Mouse (Mus musculus) kidney, adult 8-10 months (tissue): ENCODE results near the gene Uba7.

Experiments used
- DNase-seq, 2 experiments: peaks; one replicate each; pipeline ENCODE4 v3.0.0; 2022

The Uba7 gene

GRCm38 (mm10) chr9:107975399-107976386 is at the start of gene Uba7:
Uba7 (plus strand) TSS chr9:107975505.
- DNase-seq = peak; percentile 24 to 37

DNA sequence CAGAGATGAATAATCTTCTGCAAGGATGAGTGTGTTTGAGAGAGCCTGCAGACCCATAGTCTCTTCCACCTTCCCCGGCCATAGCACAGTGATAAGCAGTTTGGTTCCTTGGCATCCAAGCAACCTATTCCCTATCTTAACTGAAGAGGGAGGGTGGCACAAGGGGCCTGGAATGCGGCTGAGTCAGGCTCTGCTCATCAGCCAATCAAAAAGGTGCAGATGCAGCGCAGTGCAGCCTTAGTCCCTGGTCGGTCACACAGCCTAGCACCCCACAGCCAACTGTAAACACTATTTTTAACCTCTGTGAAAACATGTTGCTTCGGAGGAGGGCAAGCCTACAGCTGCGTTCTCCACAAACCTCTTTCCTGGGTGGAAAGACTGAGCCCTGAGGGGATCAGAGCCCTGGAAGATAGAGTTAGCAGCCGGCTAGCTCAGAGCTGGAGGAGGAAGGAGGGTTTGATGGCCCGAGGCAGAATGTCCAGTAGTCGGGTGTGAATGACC is 48.3 kb upstream of the Uba7 start:
- no peak for DNase-seq

GRCm38 (mm10) chr9:107927749-107928148 is 47.6 kb upstream of the Uba7 start:
- no peak for DNase-seq

DNA sequence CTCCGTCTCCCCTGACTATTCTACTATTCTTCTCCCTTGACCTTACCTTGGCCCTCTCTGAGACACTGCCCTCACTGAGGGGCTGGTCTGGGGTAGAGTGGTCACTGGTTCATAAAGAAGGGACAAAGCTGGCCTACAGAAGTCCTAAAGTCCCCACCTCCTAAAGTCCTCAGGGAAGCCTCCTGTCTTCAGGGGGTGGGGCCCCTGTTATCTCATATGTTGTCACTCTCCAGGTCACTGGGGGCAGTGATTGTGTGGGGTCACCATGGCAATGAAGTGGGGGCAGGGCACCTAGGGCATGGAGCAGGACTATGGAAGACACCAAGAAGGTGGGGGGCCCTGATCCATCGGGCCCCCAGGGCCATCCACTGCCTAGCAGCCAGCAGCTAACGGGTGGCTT is 47.1 kb upstream of the Uba7 start, which contains the start of gene Actl11:
Gene Actl11 (plus strand): TSS at position 301 of the 400 bp plus-strand sequence.
- DNase-seq = no peak

GRCm38 (mm10) chr9:107932221-107932620 is 43.1 kb upstream of the Uba7 start:
- no peak for DNase-seq

DNA sequence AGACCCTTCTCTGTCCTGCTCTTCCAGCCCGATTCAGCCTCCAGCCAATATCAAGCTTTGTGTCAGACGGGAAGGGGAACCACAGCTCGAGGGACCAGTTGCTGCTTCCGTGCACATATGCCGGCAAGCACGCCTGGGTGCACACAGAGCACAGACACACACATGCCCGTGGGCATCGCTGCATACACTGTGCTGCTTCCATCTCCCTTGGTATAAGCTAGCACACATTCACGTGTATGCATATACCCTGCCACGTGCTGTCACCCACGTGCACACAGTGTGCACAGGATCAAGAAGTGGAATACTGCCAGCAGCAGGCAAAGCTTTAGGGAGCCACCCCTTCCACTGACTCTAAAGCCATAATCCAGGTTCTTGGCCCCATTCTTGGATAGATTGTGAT is 41.2 kb upstream of the Uba7 start:
- DNase-seq = no peak

GRCm38 (mm10) chr9:107935374-107935773 is 39.9 kb upstream of the Uba7 start, which contains the start of gene Camkv:
Camkv (plus strand) TSS chr9:107935674.
- no peak for DNase-seq

DNA sequence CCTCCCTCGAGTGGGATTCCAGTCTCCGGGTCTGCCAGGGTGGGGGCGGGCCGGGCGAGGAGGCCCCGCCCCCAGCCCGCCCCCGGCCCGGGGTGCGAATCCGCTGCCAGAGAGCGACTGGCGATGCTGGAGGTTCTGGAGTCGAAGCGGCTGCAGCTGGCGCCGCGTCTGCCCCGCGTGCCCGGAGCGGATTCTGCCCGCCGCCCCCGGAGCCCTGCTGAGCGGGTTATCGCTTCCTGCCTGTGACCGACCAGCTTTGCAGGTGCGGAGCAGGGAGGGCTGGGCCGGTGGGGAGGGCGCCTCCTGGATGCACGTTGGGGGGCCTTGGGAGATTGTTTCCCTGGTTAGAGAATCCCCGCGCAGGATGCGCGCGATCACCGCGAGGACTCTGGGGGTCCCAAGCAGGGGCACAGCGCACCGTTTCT is 39.5 kb upstream of the Uba7 start:
- no peak for DNase-seq

GRCm38 (mm10) chr9:107936215-107936822 is 39.0 kb upstream of the Uba7 start:
- DNase-seq = no peak

GRCm38 (mm10) chr9:107936831-107937230 is 38.5 kb upstream of the Uba7 start:
- no peak for DNase-seq

DNA sequence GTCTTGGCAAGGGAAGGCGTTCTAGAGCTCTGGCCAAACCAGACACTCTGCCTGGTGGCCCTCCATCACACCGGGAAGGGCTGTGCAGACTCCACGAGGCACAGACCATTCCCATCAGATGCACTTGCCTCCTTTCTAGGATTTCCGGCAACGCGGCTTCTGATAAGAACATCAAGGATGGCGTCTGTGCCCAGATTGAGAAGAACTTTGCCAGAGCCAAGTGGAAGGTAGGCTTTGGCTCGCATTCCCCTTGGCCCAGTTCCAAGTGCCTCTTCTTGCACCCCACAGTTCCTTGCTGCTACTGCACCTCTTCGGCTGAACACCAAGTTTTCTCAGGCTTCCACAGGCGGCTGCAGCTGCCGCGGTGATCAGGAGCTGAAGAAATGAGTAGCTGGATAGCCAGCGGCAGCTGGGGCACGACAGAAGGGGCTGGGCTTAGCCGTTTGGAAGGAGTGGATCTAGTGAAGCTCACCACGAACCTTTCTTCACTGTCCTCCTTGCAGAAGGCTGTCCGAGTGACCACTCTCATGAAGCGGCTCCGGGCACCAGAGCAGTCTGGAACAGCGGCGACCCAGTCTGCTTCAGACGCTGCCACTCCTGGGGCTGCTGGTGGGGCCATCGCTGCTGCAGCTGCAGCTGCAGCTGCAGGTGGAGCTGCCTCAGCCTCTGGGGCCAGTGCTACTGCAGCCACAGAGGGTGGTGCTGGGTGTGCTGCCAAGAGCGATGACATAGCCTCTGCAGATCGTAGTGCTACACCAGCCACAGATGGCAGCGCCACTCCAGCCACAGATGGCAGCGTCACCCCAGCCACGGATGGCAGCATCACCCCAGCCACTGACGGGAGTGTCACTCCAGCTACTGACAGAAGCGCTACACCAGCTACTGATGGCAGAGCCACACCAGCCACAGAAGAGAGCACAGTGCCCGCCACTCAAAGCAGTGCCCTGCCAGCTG is 27.8 kb upstream of the Uba7 start:
- no peak for DNase-seq

DNA sequence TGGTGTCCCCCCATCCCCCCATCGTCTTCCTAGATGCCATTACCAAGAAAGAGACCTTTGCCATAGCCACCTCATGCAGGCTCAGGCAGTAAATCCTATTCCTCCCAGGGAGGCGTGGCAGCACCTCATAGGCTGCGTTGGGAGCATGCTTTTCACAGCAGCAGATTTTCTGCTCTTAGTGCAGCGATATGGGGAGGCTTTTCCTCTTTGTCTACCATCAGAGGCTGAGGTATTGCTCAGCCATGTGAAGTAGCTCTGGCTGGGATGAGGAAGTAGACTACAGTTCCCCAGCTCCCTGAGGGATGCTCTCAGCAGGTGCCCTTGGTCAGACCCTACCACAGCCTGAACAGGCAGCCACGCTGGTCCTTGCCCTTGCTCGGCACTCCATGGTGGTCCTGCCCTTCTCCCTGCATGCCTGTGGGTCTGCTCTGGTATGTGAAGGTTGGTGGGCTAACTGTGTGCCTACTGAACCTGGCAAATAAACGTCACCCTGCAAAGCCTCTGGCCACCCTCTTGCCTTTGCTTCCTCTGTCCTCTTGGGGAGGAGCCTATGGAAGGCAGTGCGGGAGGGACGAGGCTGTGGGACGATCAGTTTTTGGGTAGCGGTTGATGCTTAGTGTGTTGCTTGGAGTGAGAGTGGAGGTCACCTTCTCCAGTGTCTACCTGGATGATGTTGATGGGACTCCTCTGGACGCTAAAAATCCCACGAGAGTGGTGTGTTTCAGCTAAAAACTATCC is 26.0 kb upstream of the Uba7 start:
- no peak for DNase-seq

DNA sequence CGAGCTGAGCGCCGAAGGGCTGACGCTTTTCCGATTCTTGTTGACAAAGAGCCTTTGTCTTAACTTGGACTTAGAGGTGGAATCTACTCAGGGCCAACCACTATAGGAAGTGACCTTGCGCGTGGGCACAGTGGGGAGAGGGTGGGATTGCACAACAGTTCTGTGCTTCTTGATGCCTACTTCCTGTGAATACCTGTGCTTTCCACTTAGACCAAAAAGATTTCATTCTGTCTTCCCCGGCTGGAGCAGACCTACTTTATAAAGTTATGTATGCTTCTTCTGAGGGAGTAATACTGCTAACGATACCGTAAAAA is 25.4 kb upstream of the Uba7 start, which contains the start of gene Traip:
Gene Traip (plus strand): TSS at position 215 of the 314 bp plus-strand sequence.
- DNase-seq = no peak

GRCm38 (mm10) chr9:107950460-107951355 is 24.6 kb upstream of the Uba7 start:
- peak; percentile 90 to 92 for DNase-seq

DNA sequence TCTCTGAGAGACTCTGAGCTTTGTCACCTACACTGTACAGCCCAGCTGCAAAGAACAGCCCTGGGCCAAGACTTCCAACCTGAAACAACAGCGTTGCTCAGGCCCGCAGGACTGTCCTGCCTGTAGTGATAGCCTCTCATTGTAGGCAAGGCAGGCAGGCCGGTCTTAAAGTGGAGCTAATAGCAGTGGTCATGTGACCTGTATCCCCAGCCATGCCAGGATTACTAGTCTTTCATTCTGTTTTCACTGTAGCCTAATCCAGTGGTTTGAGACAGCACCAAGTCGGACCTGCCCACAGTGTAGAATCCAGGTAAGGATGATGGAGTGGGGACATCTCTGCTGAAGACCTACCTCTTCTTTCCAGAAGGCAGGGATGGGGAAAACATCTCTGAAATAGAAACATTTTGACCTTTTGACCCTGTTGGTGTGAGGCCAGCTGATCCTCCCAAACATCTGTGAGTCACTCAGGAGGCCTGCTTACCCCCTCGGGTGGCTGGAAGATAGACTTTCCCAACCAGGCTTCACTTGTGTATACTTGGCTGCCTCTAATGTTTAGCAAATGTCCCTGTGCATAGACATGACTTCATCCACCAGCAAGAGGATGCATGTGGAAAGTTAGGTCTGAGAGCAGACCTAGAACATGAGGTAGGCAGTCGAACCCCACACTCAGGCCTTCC is 19.6 kb upstream of the Uba7 start:
- DNase-seq = no peak

- no peak for DNase-seq
Measured at GRCm38 (mm10) chr9:107957141-107957540, 18.2 kb upstream of the Uba7 start.

DNA sequence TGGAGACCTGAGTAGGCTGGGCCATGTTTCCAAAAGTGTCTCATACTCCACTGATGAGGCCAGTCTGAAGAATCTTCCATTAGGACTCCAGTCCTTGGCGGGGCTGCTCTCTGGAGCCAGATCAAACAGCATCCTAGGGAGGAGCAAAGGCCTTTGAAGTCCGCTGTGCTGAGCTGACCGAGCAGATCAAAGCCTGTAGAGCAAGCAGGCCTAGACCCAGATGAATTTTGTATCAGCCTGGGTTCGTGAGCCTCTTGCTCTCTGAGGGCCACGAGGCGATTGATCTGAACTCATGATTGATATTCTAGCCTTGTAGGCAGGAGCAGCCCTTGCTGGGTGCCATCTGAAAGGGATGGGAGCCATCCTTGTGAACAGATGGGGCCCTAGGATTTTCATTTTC is 15.4 kb upstream of the Uba7 start:
- DNase-seq = no peak

DNA sequence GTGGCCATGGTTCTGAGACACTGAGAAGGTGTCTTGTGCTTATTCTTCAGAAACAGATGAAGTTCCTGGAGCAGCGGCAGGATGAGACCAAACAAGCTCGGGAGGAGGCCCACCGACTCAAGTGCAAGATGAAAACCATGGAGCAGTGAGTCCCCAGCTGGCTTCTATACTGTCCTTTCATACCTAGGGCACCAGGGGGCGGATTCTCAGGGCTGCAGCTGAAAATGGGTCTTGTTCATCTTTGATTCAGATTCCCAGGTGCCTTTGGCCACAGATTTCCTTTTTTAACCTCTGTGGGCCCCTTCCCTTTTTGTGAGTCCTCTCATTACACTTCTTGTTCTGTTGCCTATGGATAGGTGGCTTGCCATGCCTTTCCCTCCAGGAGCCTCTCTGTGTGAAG is 14.4 kb upstream of the Uba7 start:
- DNase-seq = no peak

GRCm38 (mm10) chr9:107961351-107961762 is 13.9 kb upstream of the Uba7 start:
- no peak for DNase-seq

GRCm38 (mm10) chr9:107961881-107962280 is 13.4 kb upstream of the Uba7 start:
- no peak for DNase-seq
